Mouse (Mus musculus) R1 (cell line): ENCODE results near the gene Adgrb3.
"Not testable (repeated sequence)": the region's sequence is repeated elsewhere in the genome, so short reads cannot be mapped to it uniquely, and the experiment has no call there.

Experiments used
- DNase-seq: peaks from one replicate; pipeline ENCODE4 v3.0.0-alpha.2; 2018; ENCODE audit warnings: low read depth, low spot score

The Adgrb3 gene

DNA sequence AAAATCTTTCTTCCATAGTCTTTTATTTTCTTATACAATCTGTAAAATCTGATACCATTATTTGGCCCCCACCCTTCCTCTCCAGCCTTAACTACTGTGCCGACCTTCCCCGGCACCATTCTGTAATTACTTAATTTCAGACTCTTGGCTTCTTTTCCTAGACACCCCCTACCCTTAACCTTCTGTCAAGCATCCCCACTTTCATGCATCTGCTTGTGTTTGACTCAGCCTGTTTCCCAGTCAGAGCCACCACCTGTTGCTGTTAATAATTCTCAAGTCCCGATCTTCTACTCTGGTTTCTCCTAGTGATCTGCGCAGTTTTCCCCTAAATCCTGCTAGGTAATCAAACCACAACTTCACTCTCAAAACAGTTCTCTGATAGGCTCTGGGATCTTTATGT is 83.9 kb downstream of the Adgrb3 start:
- DNase-seq = no peak

DNA sequence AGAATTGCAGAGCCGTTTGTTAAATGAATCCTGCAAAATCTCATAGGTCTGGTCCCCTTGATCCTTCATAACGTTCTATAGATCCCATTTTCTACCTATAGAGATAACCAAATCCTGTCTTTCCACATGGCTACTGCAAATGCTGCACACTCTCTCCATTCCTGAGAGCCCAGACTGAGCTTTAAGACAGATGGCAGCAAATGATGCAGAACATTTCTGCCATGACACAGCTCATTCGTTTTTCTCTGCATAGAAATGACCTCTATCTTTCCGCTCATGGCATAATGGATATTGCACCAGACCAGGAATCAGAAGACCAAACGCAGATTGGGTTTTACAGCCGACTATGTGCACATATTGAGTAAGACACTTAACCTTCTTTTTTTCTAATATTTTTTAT is 84.8 kb downstream of the Adgrb3 start:
- DNase-seq = no peak

DNA sequence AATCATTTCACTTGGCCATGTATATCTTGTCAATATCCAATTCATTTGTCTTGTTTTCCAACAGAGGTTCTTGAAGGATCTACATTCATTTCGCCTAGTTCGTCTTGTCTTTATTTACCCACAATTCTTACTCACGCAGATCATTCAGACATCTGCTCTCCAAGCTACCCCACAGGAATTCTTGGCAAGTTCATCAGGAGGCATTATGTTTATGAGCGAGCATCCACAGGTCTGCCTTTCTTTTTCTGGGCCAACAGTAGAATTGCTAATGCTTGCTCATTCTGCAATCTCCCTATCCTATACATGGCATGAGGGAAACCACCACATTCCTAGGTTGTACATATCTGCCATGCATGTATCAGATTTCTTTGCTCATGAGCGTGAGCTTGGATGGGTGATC is 99.7 kb downstream of the Adgrb3 start:
- no peak for DNase-seq

DNA sequence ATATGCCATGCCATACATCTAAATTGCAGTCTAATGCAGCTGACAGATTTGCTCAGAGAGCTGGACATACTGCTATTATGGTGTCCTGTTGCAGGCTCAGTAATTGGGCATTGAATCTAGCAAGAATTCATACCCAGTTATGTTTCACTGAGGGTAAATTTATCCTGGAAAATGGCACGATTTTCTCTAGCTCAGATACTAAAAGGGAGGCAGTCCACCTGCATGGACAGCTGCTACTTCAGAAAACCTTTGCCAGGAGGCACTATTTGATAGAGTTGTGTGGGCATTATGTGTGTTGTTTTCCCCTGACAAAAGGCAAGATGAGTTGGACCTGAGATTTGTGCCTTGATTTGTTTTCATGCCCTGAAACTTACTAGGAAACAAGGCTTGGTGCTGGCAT is 118.0 kb downstream of the Adgrb3 start:
- DNase-seq = no peak

DNA sequence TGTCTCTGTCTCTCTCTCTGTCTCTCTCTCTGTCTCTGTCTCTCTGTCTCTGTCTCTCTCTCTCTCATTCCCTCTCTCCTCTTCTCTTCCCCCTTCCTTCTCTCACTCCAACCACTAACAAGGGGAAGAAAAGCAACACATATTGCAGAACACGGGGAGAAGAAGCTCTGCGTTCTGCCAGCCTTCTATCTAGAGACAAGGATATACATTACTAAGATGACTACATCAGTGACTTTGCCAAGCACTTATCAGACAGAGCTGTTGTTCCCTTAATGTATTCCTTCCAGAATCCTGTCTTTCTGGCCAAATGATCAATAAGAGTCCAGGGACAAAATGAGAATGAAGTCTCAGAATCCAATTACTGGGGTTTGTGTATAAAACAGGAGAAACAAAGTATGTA is 123.2 kb downstream of the Adgrb3 start:
- DNase-seq = no peak

DNA sequence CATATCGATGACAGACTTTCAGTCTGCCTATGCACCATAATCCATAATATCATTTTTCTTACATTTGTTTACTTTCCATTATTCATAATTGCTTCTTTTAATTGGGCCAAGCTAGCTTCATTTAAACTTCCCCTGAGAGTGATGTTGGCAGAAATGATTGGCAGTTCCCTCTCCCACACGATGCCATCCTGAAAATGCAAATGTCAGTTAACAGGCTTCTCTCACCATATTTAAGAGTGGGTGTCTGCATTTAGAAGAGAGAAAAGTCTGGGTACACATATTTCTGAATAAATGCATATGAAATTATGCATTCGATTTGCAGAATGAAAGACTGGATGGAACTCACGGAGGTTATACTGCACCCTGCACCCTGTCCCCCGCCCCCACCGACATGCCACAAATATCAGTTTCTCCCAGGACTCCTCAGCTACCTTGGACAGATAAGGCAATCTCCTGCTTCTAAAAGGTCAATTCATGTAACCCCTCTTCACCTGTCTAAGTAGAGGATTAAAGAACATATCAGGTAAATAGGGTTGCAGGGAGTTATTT is 130.7 kb downstream of the Adgrb3 start:
- no peak for DNase-seq

DNA sequence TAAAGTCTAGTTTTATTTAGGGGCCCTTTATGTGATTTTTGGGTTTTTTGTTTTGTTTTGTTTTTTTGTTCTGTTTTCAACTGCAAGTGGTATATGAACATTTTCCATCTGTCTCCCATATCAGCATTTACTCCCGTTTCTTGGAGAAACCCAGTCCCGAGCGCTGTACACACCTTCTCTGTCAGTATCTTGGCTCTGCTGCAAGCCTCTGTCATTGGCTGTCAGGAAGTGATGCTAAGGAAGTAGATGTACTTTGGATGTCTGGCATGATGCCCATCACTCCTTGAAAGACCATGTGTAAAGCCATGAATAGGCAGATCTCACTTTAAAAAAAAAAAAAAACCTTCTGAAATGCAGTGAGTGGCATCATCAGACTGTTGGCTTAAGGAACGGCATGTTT is 132.3 kb downstream of the Adgrb3 start:
- no peak for DNase-seq

DNA sequence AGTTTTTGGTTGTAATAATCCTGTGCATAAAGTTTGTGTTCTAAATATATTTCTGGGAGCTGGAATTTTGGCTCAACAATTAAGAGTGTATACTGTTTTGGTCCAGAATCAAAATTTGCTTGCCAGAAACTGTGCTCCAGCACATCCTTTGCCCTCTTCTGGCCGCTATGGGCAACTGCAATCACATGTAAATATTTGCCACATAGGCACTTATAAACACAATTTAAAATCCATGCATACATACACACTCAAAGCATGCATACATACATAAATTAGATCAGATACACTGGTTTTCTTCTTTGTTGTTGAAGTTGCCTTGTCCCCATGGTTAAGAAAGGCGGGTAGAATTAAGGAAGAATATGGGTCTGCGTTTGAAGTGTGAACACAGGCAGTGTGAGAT is 132.7 kb downstream of the Adgrb3 start:
- peak; percentile 11 for DNase-seq

DNA sequence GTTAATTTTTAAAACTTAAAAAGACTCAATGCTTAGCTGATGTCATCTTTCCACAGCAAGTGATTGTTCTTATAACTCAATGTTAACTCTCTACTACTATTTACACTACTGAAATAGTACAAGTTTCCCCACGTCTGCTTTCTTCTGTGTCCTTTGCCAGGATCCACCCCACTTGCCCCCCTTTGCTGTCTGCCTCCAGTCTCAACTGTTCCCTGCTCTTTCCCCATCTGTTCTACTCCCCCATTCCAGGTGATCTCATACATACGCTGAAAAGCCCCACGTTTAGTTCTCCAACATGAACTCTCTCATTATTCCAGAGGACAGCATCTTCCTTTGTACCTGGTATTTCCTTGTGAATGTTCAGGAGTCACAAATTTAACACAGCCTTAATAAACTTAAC is 147.4 kb downstream of the Adgrb3 start:
- no peak for DNase-seq

DNA sequence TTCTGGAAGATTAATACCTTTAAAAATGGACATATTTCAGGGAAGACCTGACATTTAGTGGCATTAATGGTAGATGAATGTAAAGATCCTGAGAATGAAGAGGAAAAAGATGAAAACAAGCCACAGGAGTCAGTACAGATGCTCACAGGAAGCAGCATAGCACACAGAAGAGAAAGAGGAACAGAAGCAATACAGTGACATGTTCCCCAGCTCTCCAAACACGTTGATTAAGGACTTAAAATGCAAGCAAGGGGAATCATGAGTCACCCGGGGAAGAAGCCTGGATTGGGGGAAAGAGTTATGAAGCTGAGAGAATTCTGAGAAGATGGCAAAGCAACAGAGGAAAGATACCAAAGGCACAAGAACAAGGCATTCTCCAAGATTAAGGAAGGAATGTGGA is 149.9 kb downstream of the Adgrb3 start:
- DNase-seq = no peak

DNA sequence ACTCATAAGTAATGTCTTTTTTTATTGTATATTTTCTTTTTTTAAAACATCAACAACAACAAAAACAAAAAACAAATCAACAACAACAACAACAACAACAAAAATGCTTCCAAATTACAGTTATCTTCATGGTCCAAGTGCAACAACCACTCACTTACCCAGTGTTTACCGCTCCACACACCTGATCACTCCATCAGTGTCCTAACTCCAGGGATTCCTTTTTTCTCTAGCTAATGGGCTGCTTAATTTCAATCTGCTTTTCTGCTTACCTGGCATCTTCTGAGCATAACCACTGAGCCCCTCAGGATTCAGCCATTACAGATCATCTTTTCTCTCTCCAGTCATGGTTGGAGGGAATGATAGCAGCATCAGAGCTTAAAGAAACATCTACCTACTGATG is 176.8 kb downstream of the Adgrb3 start:
- no peak for DNase-seq

DNA sequence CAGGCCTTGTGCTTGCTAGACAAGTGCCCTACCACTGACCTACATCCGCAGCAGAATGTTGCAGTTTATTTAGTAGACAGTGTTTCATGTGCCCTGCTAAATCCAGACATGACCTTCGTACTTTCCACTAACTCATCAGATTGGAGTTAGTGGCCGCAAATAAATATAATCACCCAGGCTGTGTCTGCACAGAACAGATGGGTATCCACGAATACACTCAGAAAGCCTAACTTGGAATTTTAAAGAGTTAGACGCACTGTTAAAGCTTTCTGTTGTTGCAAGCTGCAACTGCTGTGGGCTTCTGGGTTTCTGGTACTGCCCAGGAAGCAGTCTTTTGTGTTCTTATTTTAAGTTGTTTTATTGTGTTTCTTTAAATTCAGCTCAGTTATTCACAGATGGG is 185.3 kb downstream of the Adgrb3 start:
- no peak for DNase-seq

DNA sequence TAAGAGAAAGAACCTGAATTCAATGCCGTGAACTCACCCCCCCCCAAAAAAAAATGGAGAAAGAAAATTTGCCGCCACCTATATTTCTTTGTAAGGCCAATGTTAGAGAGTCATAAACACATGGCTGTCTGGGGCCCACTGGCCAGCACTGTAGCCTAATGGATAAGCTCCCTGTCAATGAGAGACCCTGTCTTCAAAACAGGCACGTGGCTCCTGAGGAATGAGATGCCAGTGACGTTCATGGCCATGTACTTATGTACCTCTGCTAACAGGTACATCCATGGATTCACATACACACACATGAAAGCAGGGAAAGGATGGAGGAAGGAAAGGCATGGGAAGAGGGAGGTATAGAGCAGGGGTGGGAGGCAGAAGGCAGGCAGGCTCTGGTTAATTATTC is 208.0 kb downstream of the Adgrb3 start:
- DNase-seq = no peak

DNA sequence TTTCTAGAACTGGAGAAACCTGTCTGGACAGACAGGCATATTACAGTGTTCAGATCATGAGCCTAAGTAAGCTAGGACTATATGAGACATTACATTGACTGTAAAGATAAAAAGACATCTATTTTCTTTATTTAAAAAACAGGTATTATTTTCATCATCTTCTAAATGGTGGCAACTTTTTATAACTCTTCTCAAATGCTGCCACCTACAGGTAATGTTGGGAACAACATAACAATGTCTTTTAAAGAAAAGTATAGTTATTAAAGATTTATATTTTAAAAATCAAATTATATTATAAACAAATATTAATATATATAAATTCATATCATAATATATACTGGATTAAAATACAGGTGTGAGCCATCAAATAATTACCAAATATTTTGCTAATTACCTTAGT is 212.6 kb downstream of the Adgrb3 start:
- peak; percentile 3 for DNase-seq

DNA sequence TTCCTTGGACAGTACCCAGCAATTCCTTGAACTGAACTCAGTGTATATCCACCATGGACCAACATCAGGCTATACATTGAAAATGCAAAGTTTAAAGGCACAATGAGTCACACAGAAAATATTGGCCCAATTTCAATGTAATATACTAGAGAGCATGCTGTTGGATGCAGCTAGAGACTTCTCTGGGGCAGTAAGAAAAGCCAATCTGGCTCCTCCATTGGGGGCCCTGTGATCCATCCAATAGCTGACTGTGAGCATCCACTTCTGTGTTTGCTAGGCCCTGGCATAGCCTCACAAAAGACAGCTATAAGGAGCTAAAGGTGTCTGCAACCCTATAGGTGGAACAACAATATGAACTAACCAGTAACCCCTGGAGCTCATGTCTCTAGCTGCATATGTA is 218.7 kb downstream of the Adgrb3 start:
- not testable (repeated sequence) for DNase-seq

DNA sequence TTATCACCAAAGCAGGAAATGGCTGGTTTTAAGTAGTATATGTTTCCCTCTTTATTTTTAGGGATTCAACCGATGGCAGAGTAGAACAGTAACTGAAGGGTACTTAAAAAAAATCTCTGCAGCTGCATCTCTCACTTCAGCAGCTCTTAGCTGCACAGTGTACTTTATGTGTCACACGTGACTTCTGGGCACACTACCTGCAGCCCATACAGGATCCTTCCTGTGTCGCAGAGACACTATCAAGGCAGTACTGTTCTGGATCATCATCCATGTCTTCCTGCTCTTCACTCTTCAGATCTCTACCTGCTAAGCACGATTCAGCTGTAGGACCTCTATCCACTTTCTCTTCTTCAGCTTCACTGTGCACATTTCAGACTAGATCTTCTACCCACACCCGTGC is 230.6 kb downstream of the Adgrb3 start:
- no peak for DNase-seq

DNA sequence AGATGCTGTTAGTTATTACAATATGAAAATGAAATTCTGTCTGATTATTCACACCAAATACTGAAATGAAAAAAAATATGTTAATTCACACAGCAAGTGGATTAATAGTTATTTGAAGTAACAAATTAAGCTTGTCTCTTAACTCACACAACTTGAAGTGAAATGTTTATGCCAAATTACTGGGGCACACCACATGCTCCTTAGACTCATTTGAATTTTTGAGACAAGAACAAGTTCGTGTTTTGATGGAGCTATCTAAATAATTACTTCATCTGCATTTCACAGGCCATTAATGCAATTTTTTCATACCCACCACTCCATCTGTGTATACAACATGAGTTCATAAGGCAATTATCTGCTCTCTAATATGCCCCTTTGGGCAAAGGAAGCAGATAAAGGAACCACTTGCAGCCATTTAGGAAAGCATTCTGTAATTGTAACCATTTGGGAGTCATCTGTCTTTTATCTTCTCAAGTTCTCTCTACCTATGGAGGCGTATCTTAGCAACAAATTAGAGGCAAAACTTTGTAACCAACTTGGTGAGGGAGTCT is 240.9 kb downstream of the Adgrb3 start:
- no peak for DNase-seq

DNA sequence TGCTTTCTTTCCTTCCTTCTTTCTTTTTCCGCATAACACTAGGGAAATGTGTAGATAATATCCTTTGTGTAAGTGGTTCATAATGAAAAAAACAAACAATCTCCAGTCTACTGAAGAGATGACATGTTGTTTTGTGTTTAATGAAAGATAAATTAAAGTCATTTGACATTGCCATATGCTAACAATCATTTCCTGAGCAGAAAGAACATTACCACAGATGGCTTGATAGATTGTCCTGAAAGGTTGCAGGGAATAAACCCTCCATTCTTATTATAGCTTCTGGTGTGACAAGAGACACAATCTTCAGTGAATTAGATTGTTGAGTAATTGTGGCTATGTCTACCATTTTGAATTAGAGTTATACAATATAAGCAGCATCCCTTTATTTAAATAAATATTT is 247.8 kb downstream of the Adgrb3 start:
- no peak for DNase-seq

DNA sequence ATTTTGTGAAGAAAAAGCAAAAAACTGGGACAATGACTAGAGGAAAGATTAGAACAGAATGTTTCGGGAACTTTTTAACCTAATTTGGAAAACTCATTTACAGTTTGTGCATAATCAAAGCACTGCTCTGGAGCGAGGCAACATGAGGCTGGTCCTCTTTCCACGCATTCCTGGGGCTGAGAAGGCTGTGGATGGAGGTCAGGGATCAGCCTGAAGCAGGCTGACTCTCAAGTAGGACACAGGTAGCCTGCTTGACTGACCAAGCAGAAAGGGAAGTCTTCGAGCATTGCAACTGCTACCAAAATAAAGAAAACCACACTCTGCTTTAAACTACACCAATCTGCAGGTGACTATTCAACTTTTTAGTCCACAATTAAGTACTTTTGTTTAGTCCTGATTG is 251.7 kb downstream of the Adgrb3 start:
- no peak for DNase-seq

DNA sequence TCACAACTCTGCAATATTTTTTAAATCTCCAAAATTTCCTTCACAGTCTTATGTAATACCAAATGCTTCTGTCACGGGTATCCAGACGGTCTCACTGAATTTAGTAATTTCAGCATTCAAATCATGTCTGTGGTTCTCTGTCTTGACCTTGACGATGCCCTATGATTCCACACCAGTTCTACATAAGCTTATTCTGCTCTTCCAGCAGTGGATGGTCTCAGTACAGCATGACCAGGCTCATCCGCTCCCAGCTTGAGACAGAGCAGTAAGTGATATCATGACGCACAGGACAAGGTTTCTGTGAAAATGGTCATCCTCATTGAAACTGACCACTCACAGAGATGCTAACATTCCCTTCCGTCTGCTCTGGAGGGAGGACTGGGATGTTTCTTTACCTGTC is 252.9 kb downstream of the Adgrb3 start:
- no peak for DNase-seq

DNA sequence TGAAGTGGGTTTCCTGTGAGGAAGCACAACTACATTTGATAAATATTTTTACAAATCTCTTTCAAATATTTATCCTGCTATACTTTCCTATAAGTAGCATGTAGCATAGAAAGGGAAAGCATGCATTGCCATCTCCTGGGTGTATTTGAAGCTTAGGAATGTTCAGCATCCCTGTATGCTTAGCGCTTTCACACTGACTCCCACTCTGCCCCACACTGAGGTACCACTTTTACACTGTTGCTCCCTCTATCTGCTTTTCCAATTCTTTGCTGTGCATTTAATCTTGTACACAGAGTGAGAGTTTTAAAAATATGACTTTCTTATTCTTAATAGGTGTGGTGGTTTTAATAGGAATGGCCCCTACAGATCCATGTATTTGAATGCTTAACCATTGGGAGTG is 261.4 kb downstream of the Adgrb3 start:
- DNase-seq = no peak

DNA sequence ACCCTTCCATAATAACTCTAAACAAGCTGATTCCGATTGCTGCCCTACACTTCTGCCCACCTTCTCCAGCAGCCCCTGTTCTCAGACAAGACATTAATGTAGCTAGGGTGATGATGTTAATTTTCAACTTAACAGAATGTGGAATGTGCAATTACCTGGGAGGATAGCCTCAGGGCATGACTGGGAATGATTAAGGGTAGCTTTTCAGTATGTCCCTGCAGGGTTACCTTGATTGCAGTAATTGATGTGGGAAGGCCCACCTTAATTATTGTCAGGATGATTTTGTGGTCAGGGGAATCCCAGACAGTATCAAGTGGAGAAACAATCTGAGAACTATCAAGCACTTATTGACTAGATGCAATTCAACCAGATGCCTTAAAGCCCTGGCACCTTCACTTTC is 283.4 kb downstream of the Adgrb3 start:
- DNase-seq = no peak

DNA sequence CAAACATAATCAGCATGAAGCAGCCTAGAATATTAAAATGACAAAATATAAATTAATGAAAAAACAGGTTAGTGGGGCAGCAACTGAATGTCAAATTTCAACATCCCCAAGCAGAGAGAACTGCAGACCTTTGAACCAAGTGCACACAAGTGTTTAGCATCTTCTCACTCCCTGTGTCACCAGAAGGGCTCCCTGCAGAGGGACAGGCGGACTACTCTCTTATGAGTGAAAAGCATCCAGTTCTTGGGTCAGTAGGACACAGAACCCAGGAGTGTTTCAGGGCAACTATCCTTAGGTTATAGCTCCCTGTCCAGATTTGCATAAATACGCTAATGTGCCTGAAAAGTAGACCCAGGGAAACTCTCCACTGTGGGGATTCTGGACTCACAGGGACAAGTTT is 285.6 kb downstream of the Adgrb3 start:
- no peak for DNase-seq

DNA sequence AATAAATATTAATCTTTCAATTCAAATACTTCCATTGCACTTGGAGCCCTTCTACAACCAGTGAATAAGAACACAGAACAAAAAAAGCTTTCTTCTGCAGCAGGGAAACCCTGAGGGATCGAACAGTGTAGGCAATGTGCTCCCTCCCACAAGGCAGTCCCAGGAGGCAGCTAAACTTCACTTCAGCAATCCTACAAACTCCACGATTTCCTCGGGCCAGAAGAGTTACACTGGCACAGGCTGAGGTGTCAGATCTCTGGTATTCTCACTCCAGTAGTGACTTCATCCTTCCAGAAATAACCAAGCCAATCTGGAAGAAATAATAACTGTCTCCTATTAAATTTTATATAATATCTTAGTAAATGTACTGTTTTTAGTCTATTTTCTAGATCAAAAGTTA is 286.6 kb downstream of the Adgrb3 start:
- DNase-seq = no peak
